Mouse (Mus musculus) CD4-positive naive resting alpha-beta T cell, adult 57 days (primary cell): ENCODE data around the gene Zfp30. TPM values are rescaled to one million over a fixed set of nuclear protein-coding genes. Genes with fewer than 3 reads are reported as not detected.

Source experiments
- total RNA-seq: library from RNA; stranded (reverse); gene quantifications from one replicate; pipeline ENCODE4 v1.2.4, GENCODE M21; 2023

Gene Zfp30
- 0.74 TPM for total RNA-seq

GRCm38 (mm10) chr7:29783871-29784551 lies at the start of gene Zfp30:
Gene Zfp30 (plus strand): TSS chr7:29783998.

GRCm38 (mm10) chr7:29768090-29768900 lies 15.5 kb upstream of the Zfp30 start, which contains the start of gene Zfp84:
Gene Zfp84 (plus strand): TSS chr7:29768552.

GRCm38 (mm10) chr7:29815910-29816429 lies 32.2 kb downstream of the Zfp30 start, which contains the start of gene Zfp790:
Gene Zfp790 (plus strand): TSS chr7:29816114.

Other genes starting within 250 kb of the Zfp30 start
- not detected for gene Catsperg2, start 57.0 kb upstream of the Zfp30 start, total RNA-seq
- 19.2 TPM for gene Zfp84, start 15.4 kb upstream of the Zfp30 start, total RNA-seq
- gene Zfp790, start 32.1 kb downstream of the Zfp30 start, total RNA-seq, result 13.6 TPM
- gene Zfp940, start 69.7 kb downstream of the Zfp30 start, total RNA-seq, result 3.4 TPM
- 18.9 TPM for gene Zfp420, start 76.0 kb downstream of the Zfp30 start, total RNA-seq
- 8.3 TPM for gene Zfp27, start 122.6 kb downstream of the Zfp30 start, total RNA-seq
- gene Zfp383, start 124.2 kb downstream of the Zfp30 start, total RNA-seq, result 3.7 TPM
- gene Zfp74, start 170.1 kb downstream of the Zfp30 start, total RNA-seq, result 10.7 TPM
- 21.7 TPM for gene Zfp568, start 200.0 kb downstream of the Zfp30 start, total RNA-seq